Mouse (Mus musculus) urinary bladder, postnatal 10 days (tissue): Measurements from ENCODE around the gene Ttc38.
"Not testable (repeated sequence)": the region's sequence is repeated elsewhere in the genome, so short reads cannot be mapped to it uniquely, and the experiment has no call there.

ENCODE experiments used
- DNase-seq: peaks from one replicate; pipeline ENCODE4 v3.0.0; 2022; ENCODE audit warnings: low spot score

The Ttc38 gene

GRCm38 (mm10) chr15:85822011-85822359 lies 10.1 kb upstream of the Ttc38 start:
- DNase-seq: no peak

GRCm38 (mm10) chr15:85826676-85827075 lies 5.4 kb upstream of the Ttc38 start:
- DNase-seq: no peak

GRCm38 (mm10) chr15:85828071-85828470 lies 4.0 kb upstream of the Ttc38 start:
- DNase-seq: no peak

GRCm38 (mm10) chr15:85829470-85829869 lies 2.6 kb upstream of the Ttc38 start:
- DNase-seq: no peak

GRCm38 (mm10) chr15:85832599-85832998 lies 493 bp downstream of the Ttc38 start:
- DNase-seq: no peak

GRCm38 (mm10) chr15:85835335-85835734 lies 3.2 kb downstream of the Ttc38 start:
- DNase-seq: no peak

GRCm38 (mm10) chr15:85836887-85837286 lies 4.8 kb downstream of the Ttc38 start:
- DNase-seq: no peak

- no peak for DNase-seq
These were observed 8.9 kb downstream of the Ttc38 start for GRCm38 (mm10) chr15:85840983-85841382.

- no peak for DNase-seq
These were observed 9.8 kb downstream of the Ttc38 start for GRCm38 (mm10) chr15:85841796-85842360.

- no peak for DNase-seq
These were observed 13.0 kb downstream of the Ttc38 start for GRCm38 (mm10) chr15:85845071-85845470.

GRCm38 (mm10) chr15:85851656-85852392 lies 19.7 kb downstream of the Ttc38 start:
- no peak for DNase-seq

- DNase-seq: no peak
These were observed 26.9 kb downstream of the Ttc38 start for GRCm38 (mm10) chr15:85858980-85859489.

- peak; percentile 71 for DNase-seq
These were observed 27.5 kb downstream of the Ttc38 start, which contains the start of gene Gtse1 for GRCm38 (mm10) chr15:85859490-85860031. Gene Gtse1 (plus strand): TSS chr15:85859745.

- not testable (repeated sequence) for DNase-seq
These were observed 33.8 kb downstream of the Ttc38 start for GRCm38 (mm10) chr15:85865913-85866312.

- no peak for DNase-seq
These were observed 35.6 kb downstream of the Ttc38 start for GRCm38 (mm10) chr15:85867696-85868095.

- DNase-seq: no peak
These were observed 45.2 kb downstream of the Ttc38 start for GRCm38 (mm10) chr15:85877336-85877735.

GRCm38 (mm10) chr15:85878848-85879497 lies 46.9 kb downstream of the Ttc38 start, which contains the start of gene Trmu:
Gene Trmu (plus strand): TSS chr15:85879312.
- DNase-seq: peak; percentile 38

GRCm38 (mm10) chr15:85879498-85879895 lies 47.4 kb downstream of the Ttc38 start:
- DNase-seq: no peak

GRCm38 (mm10) chr15:85885606-85886005 lies 53.5 kb downstream of the Ttc38 start:
- no peak for DNase-seq

- DNase-seq: no peak
These were observed 57.1 kb downstream of the Ttc38 start for GRCm38 (mm10) chr15:85889235-85889634.

GRCm38 (mm10) chr15:85891971-85892370 lies 59.9 kb downstream of the Ttc38 start:
- no peak for DNase-seq

- DNase-seq: no peak
These were observed 60.5 kb downstream of the Ttc38 start for GRCm38 (mm10) chr15:85892498-85893118.
